Mouse (Mus musculus): ENCODE measurements at regions not wholly inside any gene's neighbourhood (a gene's known extent, or its start where the extent isn't known, plus 50 kb on each side); places are given as distances from the start of the nearest gene placed in this dataset.

GRCm38 (mm10) chrX:77446755-77447154 is 64.1 kb upstream of the Tbl1x start:
- TF ChIP-seq CTCF (conservative IDR thresholded peaks at IDR 0.05; ENCODE audit: low read length): no peak
- no peak for TF ChIP-seq POU5F1 (IDR thresholded peaks at IDR 0.05; ENCODE audit: borderline replicate concordance, low read length)

All from E14TG2a.4 (cell line).